Mouse (Mus musculus) ovary, adult 18-20 months (tissue): ENCODE measurements around the gene Olfr1055.
"Not testable (repeated sequence)": the region's sequence is repeated elsewhere in the genome, so short reads cannot be mapped to it uniquely, and the experiment has no call there.

Experiments used
- DNase-seq: peaks from one replicate; pipeline ENCODE4 v3.0.0; 2022; ENCODE audit warnings: low spot score, mixed read lengths

Olfr1055 gene

GRCm38 (mm10) chr2:86350184-86350583 is at the start of gene Olfr1055:
Olfr1055 (minus strand) TSS chr2:86350284.
- DNase-seq = no peak

DNA sequence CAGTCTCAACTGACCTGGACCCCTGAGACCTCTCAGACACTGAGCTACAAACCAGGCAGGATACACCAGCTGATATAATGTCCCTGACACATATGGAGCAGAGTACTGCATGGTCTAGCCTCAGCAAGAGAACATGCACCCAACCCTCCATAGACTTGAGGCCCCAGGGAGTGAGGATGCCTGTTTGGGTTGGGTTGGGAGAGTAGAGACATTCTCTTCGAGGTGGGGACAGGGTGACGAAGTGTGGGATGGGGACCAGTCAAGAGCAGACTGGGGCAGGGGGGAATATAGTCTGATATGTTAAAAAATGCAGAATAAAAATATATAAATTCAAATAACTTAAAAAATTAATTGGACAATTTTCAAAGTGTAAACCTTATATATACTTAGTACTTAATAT is 45.0 kb upstream of the Olfr1055 start:
- no peak for DNase-seq

- DNase-seq = not testable (repeated sequence)
These were observed 38.4 kb upstream of the Olfr1055 start, which contains the start of gene Olfr1058 for GRCm38 (mm10) chr2:86388461-86388860. Olfr1058 (minus strand) TSS chr2:86388561.

DNA sequence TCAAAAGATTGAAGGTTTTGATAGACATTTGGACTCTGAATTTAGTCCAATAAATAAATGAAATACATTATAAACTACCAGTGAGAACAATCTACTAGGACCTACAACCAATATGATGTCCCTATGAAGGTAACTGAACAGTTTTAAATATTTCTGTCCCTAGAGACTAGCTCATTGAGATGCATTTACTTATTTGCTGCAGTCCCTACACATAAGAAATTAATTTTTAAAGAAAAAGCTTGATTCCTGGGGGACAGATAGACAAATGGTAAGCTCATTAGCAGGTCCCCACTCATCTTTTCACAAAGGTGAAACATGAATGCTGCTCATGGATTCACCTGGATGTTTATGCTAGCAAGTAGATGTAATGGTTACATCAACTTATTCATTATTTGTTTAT is 28.2 kb upstream of the Olfr1055 start, which contains the start of gene Olfr1057:
Olfr1057 (minus strand) TSS at position 101 of the 400 bp plus-strand sequence.
- no peak for DNase-seq

DNA sequence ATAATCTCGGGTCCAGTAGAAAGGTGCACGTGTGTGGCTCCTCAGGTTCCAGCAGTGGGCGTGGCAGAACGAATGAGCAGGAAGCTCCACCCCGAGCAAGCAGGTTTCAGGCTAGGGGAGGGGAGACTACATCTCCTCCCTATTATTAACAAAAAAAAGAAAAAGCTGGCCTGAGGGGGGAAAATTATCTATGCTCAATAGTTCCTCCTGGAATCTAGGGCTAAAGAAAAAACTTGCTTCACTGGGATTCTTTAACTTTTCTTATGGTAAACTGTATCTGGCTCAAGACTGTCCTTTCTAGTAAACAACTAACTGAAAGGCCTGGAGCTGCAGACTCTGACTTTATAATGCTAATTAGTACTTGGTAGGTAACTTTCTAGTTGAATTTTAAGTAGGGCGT is 16.3 kb upstream of the Olfr1055 start:
- DNase-seq = not testable (repeated sequence)

- no peak for DNase-seq
These were observed 12.3 kb upstream of the Olfr1055 start, which contains the start of gene Olfr1056 for GRCm38 (mm10) chr2:86362369-86362768. Olfr1056 (minus strand) TSS chr2:86362469.

DNA sequence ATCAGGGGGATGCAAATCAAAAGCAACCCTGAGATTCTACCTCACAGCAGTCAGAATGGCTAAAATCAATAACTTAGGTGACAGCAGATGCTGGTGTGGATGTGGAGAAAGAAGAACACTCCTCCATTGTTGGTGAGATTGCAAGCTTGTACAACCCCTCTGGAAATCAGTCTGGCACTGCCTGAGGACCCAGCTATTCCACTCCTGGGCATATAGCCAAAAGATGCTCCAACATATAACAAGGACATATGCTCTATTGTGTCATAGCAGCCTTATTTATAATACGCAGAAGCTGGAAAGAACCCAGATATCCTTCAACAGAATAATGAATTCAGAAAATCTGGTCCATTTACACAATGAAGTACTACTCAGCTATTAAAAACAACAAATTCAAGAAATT is 1.7 kb upstream of the Olfr1055 start:
- DNase-seq = not testable (repeated sequence)

GRCm38 (mm10) chr2:86335333-86335732 is 14.8 kb downstream of the Olfr1055 start, which contains the start of gene Olfr1054:
Olfr1054 (minus strand) TSS chr2:86335433.
- DNase-seq = no peak

- DNase-seq = no peak
These were observed 34.9 kb downstream of the Olfr1055 start, which contains the start of gene Olfr1053 for GRCm38 (mm10) chr2:86315184-86315583. Olfr1053 (minus strand) TSS chr2:86315284.
